Mouse (Mus musculus): ENCODE measurements around the gene Tpi1.

GRCm38 (mm10) chr6:124770013-124770412, 44.1 kb downstream of the Tpi1 start:
- no peak for TF ChIP-seq GATA1 (IDR thresholded peaks at IDR 0.05; ENCODE audit: borderline replicate concordance, low read length)
- TF ChIP-seq FLI1 (IDR thresholded peaks at IDR 0.05; ENCODE audit: low read length) = no peak

Data from megakaryocyte, embryonic 14.5 days (primary cell).